In the genomic region with DNA sequence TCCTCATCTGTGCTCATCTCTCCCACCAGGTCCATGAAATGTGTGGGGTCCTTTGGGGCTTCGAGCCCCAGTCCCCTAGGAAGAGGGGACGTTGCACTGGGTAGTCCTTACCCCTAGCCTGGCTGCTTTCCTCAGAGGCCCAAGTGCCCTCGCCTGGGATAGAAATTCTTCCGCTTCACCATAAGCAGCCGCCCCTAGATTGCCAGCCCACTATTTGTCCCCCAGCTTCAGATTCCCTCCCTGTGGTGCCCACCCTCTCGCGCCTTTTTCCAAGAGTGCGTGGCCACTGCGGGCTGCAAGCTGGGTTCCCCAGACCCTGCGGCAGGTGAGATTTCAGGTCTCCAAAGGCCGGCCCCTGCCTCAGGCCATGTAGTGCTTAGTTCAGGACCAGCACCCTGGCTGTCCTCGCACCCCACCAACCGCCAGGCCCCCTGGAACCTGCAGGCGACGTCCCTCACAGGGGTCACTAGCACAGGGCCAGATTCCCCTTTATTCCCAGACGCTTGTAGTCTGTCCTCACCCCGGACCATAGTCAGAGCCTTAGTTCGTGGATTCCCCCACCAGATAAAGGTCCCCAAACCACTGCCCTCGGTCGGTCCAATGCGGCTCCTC, we compare ENCODE assay signal across 8 mouse cellular contexts. TPM values are rescaled to one million over a fixed set of nuclear protein-coding genes. Genes with fewer than 3 reads are reported as not detected.
DNase-seq lines count a peak whose midpoint lies in the region; ATAC-seq and TF ChIP-seq lines count a peak whose summit lies in the region.

No protein-coding gene starts in this region.

- H3K27ac ChIP-seq in embryonic facial prominence, embryonic 12.5 days, result no peak overlapping the region
- peak overlapping the region; percentile 90 for H3K27ac ChIP-seq in hindbrain, embryonic 11.5 days (ENCODE audit: low read depth, low read length)
- no peak overlapping the region for H3K27ac ChIP-seq in liver, embryonic 16.5 days (ENCODE audit: low read length)
- H3K27ac ChIP-seq in stomach, postnatal 0 days (replicated peaks), result no peak overlapping the region

- no peaks in the 10 kb centered on the region for H3K36me3 ChIP-seq in erythroblast, embryonic 14.5 days (ENCODE audit: control insufficient read depth)
- no peaks in the 10 kb centered on the region for H3K36me3 ChIP-seq in embryonic facial prominence, embryonic 12.5 days
- H3K36me3 ChIP-seq in hindbrain, embryonic 11.5 days (ENCODE audit: control insufficient read depth, insufficient read depth, low read length), result no peaks in the 10 kb centered on the region
- no peaks in the 10 kb centered on the region for H3K36me3 ChIP-seq in liver, embryonic 16.5 days (ENCODE audit: control insufficient read depth, insufficient read depth)
- H3K36me3 ChIP-seq in stomach, postnatal 0 days (ENCODE audit: control insufficient read depth, insufficient read depth, low read length), result no peaks in the 10 kb centered on the region

- H3K4me2 ChIP-seq in embryonic facial prominence, embryonic 12.5 days (replicated peaks), result peak overlapping the region; percentile 82
- peak overlapping the region; percentile 84 for H3K4me2 ChIP-seq in hindbrain, embryonic 11.5 days (replicated peaks; ENCODE audit: low read depth, low read length)
- H3K4me2 ChIP-seq in liver, embryonic 16.5 days (ENCODE audit: low read depth, low read length), result peak overlapping the region; percentile 65
- peak overlapping the region; percentile 85 for H3K4me2 ChIP-seq in stomach, postnatal 0 days (replicated peaks; ENCODE audit: low read depth)

- DNase-seq in B cell, adult 2 months, result peak; percentile 13 to 30
- peak; percentile 59 for DNase-seq in hindbrain, embryonic 11.5 days (ENCODE audit: low spot score)
- peak; percentile 23 for DNase-seq in stomach, postnatal 0 days (ENCODE audit: low spot score)
- no peak for DNase-seq in yolk sac, embryonic 10.5 days (ENCODE audit: low spot score)

- ATAC-seq in erythroblast, adult 5-6 weeks (replicated peaks; ENCODE audit: low FRiP score, poor library complexity, severe bottlenecking), result no peak
- peak; percentile 24; the same call in 1 of the 2 replicates for ATAC-seq in embryonic facial prominence, embryonic 12.5 days (ENCODE audit: insufficient number of reproducible peaks, insufficient read depth, low FRiP score, low TSS enrichment)
- ATAC-seq in hindbrain, embryonic 11.5 days (ENCODE audit: low FRiP score), result peak; percentile 25
- no peak; the same call in 1 of the 2 replicates for ATAC-seq in liver, embryonic 16.5 days (ENCODE audit: low read depth)
- ATAC-seq in stomach, postnatal 0 days (ENCODE audit: low FRiP score, low TSS enrichment), result peak; percentile 31

- peak overlapping the region; percentile 66 for H3K9ac ChIP-seq in embryonic facial prominence, embryonic 12.5 days
- H3K9ac ChIP-seq in hindbrain, embryonic 11.5 days (ENCODE audit: low read depth, low read length), result peak overlapping the region; percentile 91
- H3K9ac ChIP-seq in liver, embryonic 16.5 days (ENCODE audit: low read depth, low read length), result peak overlapping the region; percentile 31; the same call in 1 of the 2 replicates
- peak overlapping the region; percentile 70 for H3K9ac ChIP-seq in stomach, postnatal 0 days (ENCODE audit: low read length)

- H3K27me3 ChIP-seq in erythroblast, embryonic 14.5 days (ENCODE audit: control insufficient read depth), result peaks cover 42% of the 10 kb centered on the region
- H3K27me3 ChIP-seq in embryonic facial prominence, embryonic 12.5 days, result no peaks in the 10 kb centered on the region
- H3K27me3 ChIP-seq in hindbrain, embryonic 11.5 days (ENCODE audit: control insufficient read depth, insufficient read depth, low read length), result no peaks in the 10 kb centered on the region
- H3K27me3 ChIP-seq in liver, embryonic 16.5 days (ENCODE audit: control insufficient read depth, insufficient read depth, low read depth, low read length), result peaks cover 29% of the 10 kb centered on the region
- no peaks in the 10 kb centered on the region for H3K27me3 ChIP-seq in stomach, postnatal 0 days (ENCODE audit: control insufficient read depth, insufficient read depth, low read length)

- H3K9me3 ChIP-seq in erythroblast, embryonic 14.5 days (ENCODE audit: control insufficient read depth, low read length), result no peaks in the 10 kb centered on the region
- H3K9me3 ChIP-seq in embryonic facial prominence, embryonic 12.5 days, result no peaks in the 10 kb centered on the region
- H3K9me3 ChIP-seq in hindbrain, embryonic 11.5 days (ENCODE audit: control insufficient read depth, low read length), result no peaks in the 10 kb centered on the region
- no peaks in the 10 kb centered on the region for H3K9me3 ChIP-seq in liver, embryonic 16.5 days (replicated peaks; ENCODE audit: control insufficient read depth, low read length)
- H3K9me3 ChIP-seq in stomach, postnatal 0 days (ENCODE audit: control insufficient read depth, low read length), result no peaks in the 10 kb centered on the region

- no peak for TF ChIP-seq EP300 in stomach, postnatal 0 days (optimal IDR thresholded peaks at IDR 0.05)

- 0 out of 2 replicates have a peak, but pooled peaks cover 3% of the 10 kb centered on the region for H3K4me1 ChIP-seq in erythroblast, embryonic 14.5 days (ENCODE audit: control insufficient read depth)
- peaks cover 30% of the 10 kb centered on the region for H3K4me1 ChIP-seq in embryonic facial prominence, embryonic 12.5 days
- H3K4me1 ChIP-seq in hindbrain, embryonic 11.5 days (replicated peaks; ENCODE audit: control insufficient read depth, insufficient read depth, low read length), result peaks cover 23% of the 10 kb centered on the region
- H3K4me1 ChIP-seq in liver, embryonic 16.5 days (ENCODE audit: control insufficient read depth, low read depth, low read length), result peaks cover 3% of the 10 kb centered on the region; the same call in 1 of the 2 replicates
- no peaks in the 10 kb centered on the region for H3K4me1 ChIP-seq in stomach, postnatal 0 days (replicated peaks; ENCODE audit: control insufficient read depth, insufficient read depth)

- H3K4me3 ChIP-seq in erythroblast, embryonic 14.5 days (replicated peaks), result peak overlapping the region; percentile 36
- H3K4me3 ChIP-seq in embryonic facial prominence, embryonic 12.5 days, result peak overlapping the region; percentile 56
- peak overlapping the region; percentile 78 for H3K4me3 ChIP-seq in hindbrain, embryonic 11.5 days (ENCODE audit: low read depth, low read length)
- H3K4me3 ChIP-seq in liver, embryonic 16.5 days (ENCODE audit: low read depth, low read length), result peak overlapping the region; percentile 48
- peak overlapping the region; percentile 59 for H3K4me3 ChIP-seq in stomach, postnatal 0 days (ENCODE audit: low read depth, low read length)

- under 1% methylated on average over 21 of the region's 21 CpGs for WGBS in embryonic facial prominence, embryonic 12.5 days
- under 1% methylated on average over 21 of the region's 21 CpGs for WGBS in hindbrain, embryonic 11.5 days
- 4% methylated on average over 21 of the region's 21 CpGs for WGBS in liver, embryonic 16.5 days (ENCODE audit: insufficient replicate concordance)
- WGBS in stomach, postnatal 0 days, result under 1% methylated on average over 21 of the region's 21 CpGs

- no peak for TF ChIP-seq CTCF in stomach, postnatal 0 days (IDR thresholded peaks at IDR 0.05; ENCODE audit: low read depth)

RNA-seq across cellular contexts. Expression of a gene that starts 0.7 kb away (rescaled TPM):
- polyA plus RNA-seq in erythroblast, embryonic 14.5 days (2012), result 0.07 TPM in 1 of 2 replicates, not detected in the other
- total RNA-seq in erythroblast, adult 5-6 weeks (2015; ENCODE audit: low replicate concordance), result not detected in 2 replicates
- not detected in 2 replicates for total RNA-seq in erythroblast, adult 5-6 weeks (2017; ENCODE audit: low replicate concordance)
- 9.2 and 10.5 TPM in 2 replicates for polyA plus RNA-seq in embryonic facial prominence, embryonic 12.5 days (2016; fragmentation: Nextera tagmentation; extraction: Ambion mirVana)
- polyA plus RNA-seq in hindbrain, embryonic 11.5 days (2014; fragmentation: Nextera tagmentation; extraction: Ambion mirVana), result 27.2 and 30.3 TPM in 2 replicates
- 0.28 and 0.54 TPM in 2 replicates for polyA plus RNA-seq in liver, embryonic 16.5 days (2015; fragmentation: Nextera tagmentation; extraction: Ambion mirVana)
- polyA plus RNA-seq in stomach, postnatal 0 days (2015; fragmentation: Nextera tagmentation; extraction: Ambion mirVana), result 0.96 and 1.5 TPM in 2 replicates

Comparison
In these comparisons a context has a peak if more than half of its experiments do, and no peak if none do; other contexts are left out.
1. ATAC-seq: peak in embryonic facial prominence, embryonic 12.5 days (single experiment), hindbrain, embryonic 11.5 days (single experiment) and stomach, postnatal 0 days (single experiment); none in erythroblast, adult 5-6 weeks (single experiment) and liver, embryonic 16.5 days (single experiment).
2. H3K9ac ChIP-seq: peak in every context shown above with its lines; median percentile 91 in hindbrain, embryonic 11.5 days; 70 in stomach, postnatal 0 days; 66 in embryonic facial prominence, embryonic 12.5 days; 31 in liver, embryonic 16.5 days.
3. Peak in every context shown above with its lines, with median percentiles within 50 percentile points of each other: H3K4me3 ChIP-seq and H3K4me2 ChIP-seq.